Mouse (Mus musculus): ENCODE measurements around the gene Cdc42se1. TPM values are rescaled to one million over a fixed set of nuclear protein-coding genes. Genes with fewer than 3 reads are reported as not detected.

Cdc42se1 gene
- total and polyA plus RNA-seq, 3 experiments, result 55.3 to 128 (median 71.1) TPM

GRCm38 (mm10) chr3:95270766-95271364, 42.3 kb downstream of the Cdc42se1 start:
- Histone ChIP-seq H3K4me2 (ENCODE audit: insufficient read depth, low read depth, poor library complexity, severe bottlenecking) (no peak overlapping the region), H3K27me3 (replicated peaks) (no peaks in the 10 kb centered on the region), H3K27ac (ENCODE audit: insufficient read depth, low read depth) (no peak overlapping the region), H3K36me3 (replicated peaks in 1 of 2; ENCODE audit: control insufficient read depth in 1 of 2, insufficient read depth in 1 of 2, low read length in 1 of 2) (peaks cover 8 to 49% of the 10 kb centered on the region in 2 experiments), H3K4me3 (replicated peaks in 1 of 3; ENCODE audit: low read depth in 2 of 3, low read length in 2 of 3, poor library complexity in 1 of 3) (no peak overlapping the region), H3K79me2 (replicated peaks; ENCODE audit: control insufficient read depth, extremely low read depth, insufficient read depth, poor library complexity, severe bottlenecking) (no peaks in the 10 kb centered on the region), H3K9me3 (replicated peaks; ENCODE audit: low read length) (peaks cover 2% of the 10 kb centered on the region), H3K4me1 (ENCODE audit: control insufficient read depth in 1 of 2, insufficient read depth in 2 of 2) (peaks cover 0 to 8% of the 10 kb centered on the region in 2 experiments; a peak in 2 of 4 replicates), H3K9ac (ENCODE audit: insufficient read depth, low read depth) (no peak overlapping the region)
- dilution Hi-C loops (cut with MboI; ENCODE audit: extremely low pct_ligation_motif_present, extremely low pct_unique_long_range_greater_than_20kb, low sequenced_read_pairs), result no loop called here
- DNase-seq (ENCODE audit: extremely low read depth), result no peak
- in situ Hi-C loops (cut with MboI; ENCODE audit: low pct_ligation_motif_present, low pct_unique_long_range_greater_than_20kb, low sequenced_read_pairs), result no loop called here
- TF ChIP-seq USF2 (conservative IDR thresholded peaks at IDR 0.05; ENCODE audit: low read depth, low read length) (no peak), MAFK (IDR thresholded peaks at IDR 0.05; ENCODE audit: insufficient replicate concordance, low read length) (no peak), MAX (IDR thresholded peaks at IDR 0.05; ENCODE audit: low read length) (no peak), ZMIZ1 (IDR thresholded peaks at IDR 0.05; ENCODE audit: low read depth, low read length) (no peak), POLR2AphosphoS2 (IDR thresholded peaks at IDR 0.05; ENCODE audit: low read depth, low read length) (no peak)

- Histone ChIP-seq H3K27ac (ENCODE audit: insufficient read depth, low read depth) (no peak overlapping the region), H3K4me3 (replicated peaks in 1 of 3; ENCODE audit: low read depth in 2 of 3, low read length in 2 of 3, poor library complexity in 1 of 3) (no peak overlapping the region), H3K9me3 (replicated peaks; ENCODE audit: low read length) (no peaks in the 10 kb centered on the region), H3K36me3 (replicated peaks in 1 of 2; ENCODE audit: control insufficient read depth in 1 of 2, insufficient read depth in 1 of 2, low read length in 1 of 2) (peaks cover 0 to 29% of the 10 kb centered on the region in 2 experiments), H3K79me2 (replicated peaks; ENCODE audit: control insufficient read depth, extremely low read depth, insufficient read depth, poor library complexity, severe bottlenecking) (no peaks in the 10 kb centered on the region), H3K27me3 (replicated peaks) (no peaks in the 10 kb centered on the region), H3K4me2 (ENCODE audit: insufficient read depth, low read depth, poor library complexity, severe bottlenecking) (no peak overlapping the region), H3K4me1 (ENCODE audit: control insufficient read depth in 1 of 2, insufficient read depth in 2 of 2) (peaks cover 0 to 24% of the 10 kb centered on the region in 2 experiments; a peak in 2 of 4 replicates), H3K9ac (ENCODE audit: insufficient read depth, low read depth) (no peak overlapping the region)
- in situ Hi-C loops (cut with MboI; ENCODE audit: low pct_ligation_motif_present, low pct_unique_long_range_greater_than_20kb, low sequenced_read_pairs) (no loop called here), dilution Hi-C loops (cut with MboI; ENCODE audit: extremely low pct_ligation_motif_present, extremely low pct_unique_long_range_greater_than_20kb, low sequenced_read_pairs) (no loop called here)
- DNase-seq (ENCODE audit: extremely low read depth), result no peak
- TF ChIP-seq BHLHE40 (IDR thresholded peaks at IDR 0.05; ENCODE audit: low read depth, low read length) (no peak), JUND (conservative IDR thresholded peaks at IDR 0.05; ENCODE audit: low read depth, low read length) (no peak), RCOR1 (conservative IDR thresholded peaks at IDR 0.05; ENCODE audit: low read depth, low read length) (no peak), CHD1 (IDR thresholded peaks at IDR 0.05; ENCODE audit: low read depth, low read length) (no peak), IRF4 (IDR thresholded peaks at IDR 0.05; ENCODE audit: low read depth, low read length) (no peak), CHD2 (IDR thresholded peaks at IDR 0.05; ENCODE audit: low read length) (no peak), MXI1 (IDR thresholded peaks at IDR 0.05; ENCODE audit: low read depth, low read length) (no peak), MAZ (IDR thresholded peaks at IDR 0.05; ENCODE audit: low read depth, low read length) (no peak), ZC3H11A (IDR thresholded peaks at IDR 0.05; ENCODE audit: low read depth, low read length) (no peak), POLR2A (IDR thresholded peaks at IDR 0.05; ENCODE audit: low read depth, low read length) (no peak), ETS1 (conservative IDR thresholded peaks at IDR 0.05; ENCODE audit: low read depth, low read length) (no peak), ZNF384 (IDR thresholded peaks at IDR 0.05; ENCODE audit: low read depth, low read length) (no peak)
Observed at GRCm38 (mm10) chr3:95273471-95273870, 44.9 kb downstream of the Cdc42se1 start.
